Mouse (Mus musculus): ENCODE data around the gene Syn3. TPM values are rescaled to one million over a fixed set of nuclear protein-coding genes. Genes with fewer than 3 reads are reported as not detected.
A peak's percentile ranks its signal among the peaks of the same experiment; 100 is the strongest.

The Syn3 gene
- polyA plus RNA-seq, 1 experiment: 9.5 TPM

DNA sequence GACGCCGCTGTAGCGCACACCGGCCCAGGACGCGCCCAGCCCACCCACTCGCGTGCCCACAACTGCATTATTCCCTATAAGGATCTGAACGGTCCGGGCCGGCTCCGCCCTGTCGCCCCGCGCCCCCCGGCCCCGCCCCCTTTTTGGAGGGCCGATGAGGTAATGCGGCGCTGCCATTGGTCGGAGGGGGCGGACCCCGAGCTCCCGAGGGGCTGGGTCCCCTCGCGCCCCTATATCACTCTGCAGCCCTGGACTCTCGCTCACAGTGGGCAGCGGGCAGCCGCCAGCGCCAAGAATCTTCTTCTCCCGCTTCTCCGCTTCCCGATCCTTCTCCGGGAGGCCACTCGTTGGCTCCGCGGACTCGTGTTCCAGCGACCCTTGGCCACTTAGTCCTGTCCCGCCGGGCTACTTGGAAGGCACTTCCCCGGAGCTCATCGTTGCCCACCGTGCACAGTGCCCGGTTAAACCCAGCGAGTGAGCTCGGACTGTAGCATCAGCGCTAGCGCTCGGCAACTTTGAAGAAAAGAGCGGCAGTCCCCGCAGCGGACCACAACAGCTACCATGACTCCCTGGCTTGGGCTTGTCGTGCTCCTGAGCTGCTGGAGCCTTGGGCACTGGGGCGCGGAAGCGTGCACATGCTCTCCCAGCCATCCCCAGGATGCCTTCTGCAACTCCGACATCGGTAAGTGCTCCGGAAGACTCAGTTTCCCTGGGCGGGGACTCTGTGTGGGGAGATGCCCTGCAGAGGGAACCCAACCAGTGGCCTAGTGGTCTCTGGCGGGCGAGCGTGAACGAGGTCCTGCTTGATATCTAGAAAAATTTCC is 198.2 kb downstream of the Syn3 start, which contains the start of gene Timp3:
TSS of gene Timp3 (plus strand) at position 80 of the 824 bp plus-strand sequence.
- Histone ChIP-seq H3K27ac (ENCODE audit: insufficient read depth, low read length) (no peak within 1 kb of the TSS), H3K27me3 (ENCODE audit: control insufficient read depth, insufficient read depth, low read length) (no peaks in the 10 kb centered on the region), H3K4me3 (replicated peaks; ENCODE audit: insufficient read depth, low read depth, low read length) (peak within 1 kb of the TSS; percentile 59), H3K4me1 (ENCODE audit: control insufficient read depth, insufficient read depth, low read length) (peaks cover 12% of the 10 kb centered on the region)
- DNase-seq: peak; percentile 33 to 51
- 3% methylated on average over 65 of the region's 65 CpGs for WGBS
- TF ChIP-seq POLR2A (IDR thresholded peaks at IDR 0.05; ENCODE audit: borderline replicate concordance, insufficient read depth, low read length) (peak; percentile 45; the same call in 1 of the 2 replicates), CTCF (IDR thresholded peaks at IDR 0.05; ENCODE audit: borderline replicate concordance, insufficient read depth, low read depth, low read length) (no peak)

DNA sequence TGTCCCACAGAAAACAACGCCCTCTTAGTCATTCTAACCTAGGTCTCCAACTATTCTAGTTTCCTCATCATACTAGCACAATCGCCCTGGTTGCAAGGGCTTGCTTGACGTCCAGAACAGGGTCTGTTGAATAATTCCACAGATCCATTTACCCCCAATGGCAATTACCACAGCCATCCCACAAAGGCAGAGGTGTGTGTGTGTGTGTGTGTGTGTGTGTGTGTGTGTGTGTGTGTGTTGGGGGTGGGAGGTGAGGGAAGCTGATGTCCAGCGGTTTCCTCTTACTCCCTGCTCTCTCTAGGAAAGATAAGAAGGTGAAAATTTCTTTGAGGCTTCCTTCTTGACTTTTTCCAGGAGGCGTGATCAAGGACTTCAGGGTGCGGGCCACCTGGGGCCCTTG is 198.9 kb downstream of the Syn3 start:
- DNase-seq: no peak
- H3K4me1 ChIP-seq (ENCODE audit: control insufficient read depth, insufficient read depth, low read length): peaks cover 12% of the 10 kb centered on the region
- H3K27me3 ChIP-seq (ENCODE audit: control insufficient read depth, insufficient read depth, low read length): no peaks in the 10 kb centered on the region
- H3K27ac ChIP-seq (ENCODE audit: insufficient read depth, low read length): no peak overlapping the region
- no peak overlapping the region for H3K4me3 ChIP-seq (replicated peaks; ENCODE audit: insufficient read depth, low read depth, low read length)
- 70% methylated on average over 6 of the region's 6 CpGs for whole genome bisulfite sequencing
- no peak for TF ChIP-seq CTCF (IDR thresholded peaks at IDR 0.05; ENCODE audit: borderline replicate concordance, insufficient read depth, low read depth, low read length)
- no peak for TF ChIP-seq POLR2A (IDR thresholded peaks at IDR 0.05; ENCODE audit: borderline replicate concordance, insufficient read depth, low read length)

DNA sequence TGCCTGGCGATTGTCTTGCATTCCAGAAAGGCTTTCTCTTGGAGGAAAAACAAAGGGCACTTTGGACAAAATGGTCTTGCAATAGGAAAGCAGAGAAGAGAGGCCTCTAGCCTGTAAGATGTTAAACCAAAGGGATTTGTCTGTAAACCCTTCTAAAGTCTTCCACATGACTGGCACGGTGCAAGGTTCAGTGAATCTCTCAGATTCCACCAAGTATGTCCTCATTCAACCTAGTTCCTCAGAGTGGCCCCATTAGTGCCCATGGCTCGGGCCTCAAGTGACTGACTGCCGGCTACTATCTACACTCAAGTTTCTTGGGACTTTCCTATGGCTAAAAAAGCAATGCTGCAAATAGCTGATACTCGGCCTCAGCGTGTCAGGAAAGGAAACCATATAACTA is 200.4 kb downstream of the Syn3 start:
- no peak overlapping the region for H3K27ac ChIP-seq (ENCODE audit: insufficient read depth, low read length)
- no peaks in the 10 kb centered on the region for H3K27me3 ChIP-seq (ENCODE audit: control insufficient read depth, insufficient read depth, low read length)
- no peak for DNase-seq
- H3K4me3 ChIP-seq (replicated peaks; ENCODE audit: insufficient read depth, low read depth, low read length): no peak overlapping the region
- WGBS: 88% methylated on average over 6 of the region's 6 CpGs
- peaks cover 10% of the 10 kb centered on the region for H3K4me1 ChIP-seq (ENCODE audit: control insufficient read depth, insufficient read depth, low read length)
- TF ChIP-seq CTCF (IDR thresholded peaks at IDR 0.05; ENCODE audit: borderline replicate concordance, insufficient read depth, low read depth, low read length): no peak
- TF ChIP-seq POLR2A (IDR thresholded peaks at IDR 0.05; ENCODE audit: borderline replicate concordance, insufficient read depth, low read length): no peak

DNA sequence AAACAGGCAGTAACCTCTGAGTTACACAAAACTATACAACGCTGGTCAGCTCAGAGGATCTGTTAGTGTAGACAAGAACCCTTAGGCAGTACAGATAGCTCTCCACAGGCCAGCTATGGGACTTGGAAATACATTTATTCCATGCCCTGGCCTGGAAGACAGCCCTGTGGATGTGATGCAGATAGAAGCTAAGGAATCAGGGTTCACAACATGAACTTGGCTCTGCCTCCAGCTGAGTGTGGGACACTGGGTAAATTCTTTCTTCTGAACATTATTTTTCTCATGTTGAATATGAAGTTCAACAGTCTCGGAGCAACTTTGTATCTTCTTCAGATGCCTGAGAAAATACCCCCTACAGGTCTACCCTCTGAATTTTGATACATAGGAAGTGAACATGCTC is 201.4 kb downstream of the Syn3 start:
- WGBS: 93% methylated on average over 2 of the region's 2 CpGs
- no peak for TF ChIP-seq CTCF (IDR thresholded peaks at IDR 0.05; ENCODE audit: borderline replicate concordance, insufficient read depth, low read depth, low read length)
- peaks cover 5% of the 10 kb centered on the region; the same call in 1 of the 2 replicates for H3K4me1 ChIP-seq (ENCODE audit: control insufficient read depth, insufficient read depth, low read length)
- H3K27ac ChIP-seq (ENCODE audit: insufficient read depth, low read length): no peak overlapping the region
- H3K27me3 ChIP-seq (ENCODE audit: control insufficient read depth, insufficient read depth, low read length): no peaks in the 10 kb centered on the region
- DNase-seq: no peak
- no peak overlapping the region for H3K4me3 ChIP-seq (replicated peaks; ENCODE audit: insufficient read depth, low read depth, low read length)

DNA sequence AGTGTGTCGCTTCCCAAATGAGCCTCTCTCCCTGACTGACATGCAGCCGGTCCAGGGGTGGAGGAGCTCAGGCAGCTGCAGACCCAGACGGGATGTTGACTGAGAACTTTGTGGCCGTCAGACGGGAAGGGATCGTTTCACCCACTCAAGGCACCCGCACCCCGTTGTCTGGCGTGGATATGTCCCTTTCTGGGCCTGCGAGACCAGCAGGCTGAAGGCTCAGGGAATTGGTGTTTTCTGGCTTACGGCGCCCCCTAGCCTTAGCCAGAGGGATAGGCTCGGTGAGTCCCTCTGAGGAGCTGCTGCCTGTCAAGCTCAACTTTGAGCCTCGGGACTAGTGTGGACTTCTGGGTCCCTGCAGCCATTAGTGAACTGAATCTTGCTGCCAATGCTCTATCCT is 202.6 kb downstream of the Syn3 start:
- Histone ChIP-seq H3K4me1 (ENCODE audit: control insufficient read depth, insufficient read depth, low read length) (peaks cover 3% of the 10 kb centered on the region; the same call in 1 of the 2 replicates), H3K4me3 (replicated peaks; ENCODE audit: insufficient read depth, low read depth, low read length) (no peak overlapping the region), H3K27me3 (ENCODE audit: control insufficient read depth, insufficient read depth, low read length) (no peaks in the 10 kb centered on the region), H3K27ac (ENCODE audit: insufficient read depth, low read length) (no peak overlapping the region)
- 9% methylated on average over 14 of the region's 14 CpGs for WGBS
- TF ChIP-seq POLR2A (IDR thresholded peaks at IDR 0.05; ENCODE audit: borderline replicate concordance, insufficient read depth, low read length) (no peak), CTCF (IDR thresholded peaks at IDR 0.05; ENCODE audit: borderline replicate concordance, insufficient read depth, low read depth, low read length) (peak; percentile 88)
- DNase-seq: peak; percentile 72 to 77

DNA sequence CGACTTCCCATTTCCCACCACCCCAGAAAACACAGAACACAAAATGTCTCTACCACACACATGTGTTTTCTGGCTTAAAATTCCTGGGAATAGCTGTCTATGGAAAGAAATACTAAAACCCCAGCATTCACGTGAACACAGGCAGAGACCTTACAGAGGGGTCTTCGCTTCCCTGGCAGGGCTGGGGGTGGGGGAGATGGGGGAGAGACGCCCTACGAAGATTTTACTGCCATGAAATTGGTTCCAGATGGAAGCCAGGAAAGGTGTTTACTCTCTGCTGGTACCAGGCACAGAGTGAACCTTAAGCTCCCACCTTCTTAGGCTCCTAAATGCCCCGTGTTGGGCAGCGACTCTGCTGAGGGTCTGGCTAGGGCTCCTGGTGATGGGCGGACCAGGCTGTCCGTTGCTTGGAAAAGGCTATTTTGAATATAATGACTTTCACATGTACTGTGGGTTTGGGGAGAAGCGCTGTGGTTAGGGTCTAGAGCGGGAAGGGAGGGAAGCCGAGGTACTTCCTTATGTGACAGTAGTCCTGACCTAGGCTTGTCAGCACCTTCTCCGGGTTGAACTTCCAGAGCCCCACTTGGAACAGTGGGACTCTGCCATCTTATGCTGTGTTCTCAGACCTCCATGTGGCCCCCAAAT is 203.1 kb downstream of the Syn3 start:
- no peak for DNase-seq
- Histone ChIP-seq H3K4me3 (replicated peaks; ENCODE audit: insufficient read depth, low read depth, low read length) (no peak overlapping the region), H3K27me3 (ENCODE audit: control insufficient read depth, insufficient read depth, low read length) (no peaks in the 10 kb centered on the region), H3K4me1 (ENCODE audit: control insufficient read depth, insufficient read depth, low read length) (peaks cover 3% of the 10 kb centered on the region; the same call in 1 of the 2 replicates), H3K27ac (ENCODE audit: insufficient read depth, low read length) (no peak overlapping the region)
- no peak for TF ChIP-seq CTCF (IDR thresholded peaks at IDR 0.05; ENCODE audit: borderline replicate concordance, insufficient read depth, low read depth, low read length)
- no peak for TF ChIP-seq POLR2A (IDR thresholded peaks at IDR 0.05; ENCODE audit: borderline replicate concordance, insufficient read depth, low read length)
- WGBS: 73% methylated on average over 13 of the region's 13 CpGs

DNA sequence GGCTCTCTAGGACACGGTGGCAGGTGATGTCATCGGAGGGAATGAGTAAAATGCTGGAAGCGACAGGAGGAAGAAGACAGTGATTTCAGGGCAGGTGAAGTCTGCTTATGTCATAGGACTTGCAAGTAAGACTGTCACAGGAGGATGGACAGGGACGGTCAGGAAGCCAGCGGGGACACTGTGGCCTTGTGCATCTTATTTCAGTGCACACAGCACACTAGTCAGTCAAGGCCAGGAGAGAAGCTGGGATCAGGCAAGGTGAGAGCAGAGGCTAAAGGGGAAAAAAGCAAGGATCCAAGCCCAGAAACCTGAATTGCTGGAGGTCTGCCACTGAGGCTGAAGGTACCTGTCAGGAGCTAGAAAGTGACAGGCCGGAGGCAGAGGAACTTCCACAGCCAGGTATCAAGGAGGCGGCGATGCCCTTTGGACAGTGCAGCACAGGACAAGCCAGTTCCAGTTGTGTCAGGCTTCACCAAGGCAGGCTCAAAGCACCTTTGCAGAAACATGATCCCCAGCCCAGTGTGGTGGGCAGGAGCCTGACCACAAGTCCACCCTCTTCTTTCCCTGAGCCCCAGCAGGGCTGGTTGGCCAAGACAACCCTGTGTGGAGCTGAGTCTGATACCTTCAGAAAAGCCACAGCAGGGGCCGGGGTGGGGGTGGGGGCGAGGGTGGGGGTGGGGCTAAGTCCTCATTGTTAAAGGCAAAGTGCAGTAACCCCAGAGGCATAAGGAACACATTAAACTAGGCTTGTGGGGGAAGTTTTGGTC is 203.9 kb downstream of the Syn3 start:
- Histone ChIP-seq H3K4me3 (replicated peaks; ENCODE audit: insufficient read depth, low read depth, low read length) (no peak overlapping the region), H3K27me3 (ENCODE audit: control insufficient read depth, insufficient read depth, low read length) (no peaks in the 10 kb centered on the region), H3K4me1 (ENCODE audit: control insufficient read depth, insufficient read depth, low read length) (peaks cover 3% of the 10 kb centered on the region; the same call in 1 of the 2 replicates), H3K27ac (ENCODE audit: insufficient read depth, low read length) (no peak overlapping the region)
- WGBS: 80% methylated on average over 10 of the region's 10 CpGs
- TF ChIP-seq POLR2A (IDR thresholded peaks at IDR 0.05; ENCODE audit: borderline replicate concordance, insufficient read depth, low read length) (no peak), CTCF (IDR thresholded peaks at IDR 0.05; ENCODE audit: borderline replicate concordance, insufficient read depth, low read depth, low read length) (no peak)
- no peak for DNase-seq
